Mouse (Mus musculus): ENCODE data around the gene Gmds. TPM values are rescaled to one million over a fixed set of nuclear protein-coding genes. Genes with fewer than 3 reads are reported as not detected.

Gene Gmds
- total RNA-seq, 2 experiments from 2014 or later, result 11.3 to 12.1 TPM

DNA sequence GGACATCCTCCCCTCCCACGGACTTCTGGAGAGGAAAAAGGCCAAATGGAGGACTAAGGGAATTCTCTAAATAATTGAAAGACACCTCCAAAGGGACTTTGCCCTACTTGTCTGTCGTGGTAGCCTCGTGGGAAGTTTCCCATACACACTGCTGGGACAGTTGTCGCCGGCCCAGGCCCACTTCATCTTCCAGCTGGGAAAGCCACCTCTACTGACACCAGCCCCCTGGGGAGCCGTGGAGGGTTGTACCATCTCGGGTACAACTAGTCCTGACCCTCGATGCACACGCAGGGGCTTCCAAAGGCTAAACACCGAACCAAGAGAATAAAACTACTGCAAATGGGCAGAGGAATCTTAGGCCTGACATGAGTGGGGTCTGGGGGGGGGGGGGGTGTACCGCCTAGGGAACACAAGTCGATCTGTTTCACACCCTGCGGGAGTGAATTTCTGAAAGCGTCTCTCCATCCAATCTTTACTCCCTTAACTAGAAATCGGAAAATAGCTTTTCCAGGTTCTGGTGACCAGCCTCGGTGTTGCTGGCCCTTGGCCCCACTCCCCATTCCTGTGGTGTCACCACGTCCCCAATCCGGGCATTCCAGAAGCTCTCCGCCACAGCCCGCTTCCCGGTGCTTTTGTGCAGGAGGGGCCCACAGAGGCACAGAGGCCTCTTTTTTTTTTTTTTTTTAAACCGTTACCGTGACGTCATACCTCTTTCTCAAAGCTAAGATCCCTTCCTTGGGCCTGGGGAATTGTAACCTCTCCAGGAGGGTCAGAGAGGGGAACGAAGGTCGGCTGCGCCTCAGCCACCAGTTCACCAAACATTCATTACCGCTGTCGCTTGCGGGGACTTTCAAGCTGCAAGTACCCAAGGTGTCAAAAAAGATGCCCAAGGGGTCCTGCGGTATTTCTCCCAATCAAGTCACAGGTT, 535.1 kb downstream of the Gmds start:
- no peak for TF ChIP-seq CTCF (IDR thresholded peaks at IDR 0.05)
- Histone ChIP-seq H3K27ac (peak overlapping the region; percentile 47), H3K4me3 (no peak overlapping the region)
- intact Hi-C loops (cut with DNase I), result loop anchor here (5.0 kb wide), 1 partner anchor 176 kb away; the partner anchor contains the start of gene Foxf2
- DNase-seq (ENCODE audit: extremely low spot score in 1 of 2, low spot score in 2 of 2), result no peak

DNA sequence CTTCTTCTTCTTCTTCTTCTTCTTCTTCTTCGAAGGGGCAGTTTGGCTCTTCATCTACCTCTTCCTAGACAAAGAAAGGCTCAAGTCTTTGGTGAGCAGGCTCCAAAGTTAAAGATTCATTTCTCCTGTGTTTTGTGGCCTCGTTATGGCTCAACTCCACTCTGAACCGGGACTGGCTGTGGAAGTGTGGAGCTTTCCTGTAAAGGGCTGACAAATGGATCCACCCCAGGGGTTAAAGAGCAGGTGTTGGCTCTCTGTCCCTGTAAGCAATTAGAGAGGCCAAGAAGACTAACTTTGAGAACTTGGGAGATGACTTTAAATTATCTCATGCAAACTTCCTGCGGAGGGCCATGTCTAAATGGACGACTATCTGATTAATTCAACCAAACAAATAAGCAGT, 536.1 kb downstream of the Gmds start:
- Histone ChIP-seq H3K27ac (no peak overlapping the region), H3K4me3 (no peak overlapping the region)
- intact Hi-C loops (cut with DNase I), result loop anchor here (5.0 kb wide), 1 partner anchor 175 kb away; the partner anchor contains the start of gene Foxf2
- no peak for TF ChIP-seq CTCF (IDR thresholded peaks at IDR 0.05)
- DNase-seq (ENCODE audit: extremely low spot score in 1 of 2, low spot score in 2 of 2), result no peak

DNA sequence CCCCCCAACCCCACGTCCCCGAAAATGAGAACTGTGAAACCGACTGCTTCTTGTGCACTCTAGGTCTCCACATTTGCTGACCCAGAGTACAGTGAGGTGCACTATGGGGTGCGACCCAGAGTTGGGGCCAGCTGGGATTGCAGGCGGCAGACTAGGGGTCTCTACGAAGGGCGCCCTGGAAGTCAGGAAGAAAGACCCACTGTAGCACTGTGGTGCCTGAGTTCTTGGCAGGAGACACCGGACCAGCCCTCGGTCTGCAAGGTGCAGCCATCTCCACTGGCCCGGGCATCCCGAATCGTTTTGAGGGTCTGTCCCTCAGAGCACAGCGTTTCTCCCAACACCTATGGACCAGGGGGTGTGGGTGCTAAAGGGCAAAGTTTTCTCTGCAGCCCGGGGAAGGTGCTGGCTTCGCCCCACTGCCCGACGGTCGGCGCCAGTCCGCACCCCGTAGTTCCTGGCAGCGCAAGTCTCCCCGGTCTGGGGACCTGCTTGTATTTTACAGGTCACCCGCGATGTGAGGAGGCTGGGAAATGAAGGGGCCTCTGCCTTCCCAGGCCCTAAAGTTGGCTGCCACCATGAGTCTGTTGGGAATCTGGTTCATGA, 536.7 kb downstream of the Gmds start:
- TF ChIP-seq CTCF (IDR thresholded peaks at IDR 0.05), result no peak
- intact Hi-C loops (cut with DNase I), result loop anchor here (1.0 to 5.0 kb wide), 7 partner anchors 155 to 691 kb away; partner anchors contain the start of genes Foxf2 and Gmds
- peak in 1 of 2 experiments; percentile 23 for DNase-seq (ENCODE audit: extremely low spot score in 1 of 2, low spot score in 2 of 2)
- Histone ChIP-seq H3K27ac (peak overlapping the region; percentile 34; the same call in 1 of the 2 replicates), H3K4me3 (peak overlapping the region; percentile 38; the same call in 1 of the 2 replicates)

DNA sequence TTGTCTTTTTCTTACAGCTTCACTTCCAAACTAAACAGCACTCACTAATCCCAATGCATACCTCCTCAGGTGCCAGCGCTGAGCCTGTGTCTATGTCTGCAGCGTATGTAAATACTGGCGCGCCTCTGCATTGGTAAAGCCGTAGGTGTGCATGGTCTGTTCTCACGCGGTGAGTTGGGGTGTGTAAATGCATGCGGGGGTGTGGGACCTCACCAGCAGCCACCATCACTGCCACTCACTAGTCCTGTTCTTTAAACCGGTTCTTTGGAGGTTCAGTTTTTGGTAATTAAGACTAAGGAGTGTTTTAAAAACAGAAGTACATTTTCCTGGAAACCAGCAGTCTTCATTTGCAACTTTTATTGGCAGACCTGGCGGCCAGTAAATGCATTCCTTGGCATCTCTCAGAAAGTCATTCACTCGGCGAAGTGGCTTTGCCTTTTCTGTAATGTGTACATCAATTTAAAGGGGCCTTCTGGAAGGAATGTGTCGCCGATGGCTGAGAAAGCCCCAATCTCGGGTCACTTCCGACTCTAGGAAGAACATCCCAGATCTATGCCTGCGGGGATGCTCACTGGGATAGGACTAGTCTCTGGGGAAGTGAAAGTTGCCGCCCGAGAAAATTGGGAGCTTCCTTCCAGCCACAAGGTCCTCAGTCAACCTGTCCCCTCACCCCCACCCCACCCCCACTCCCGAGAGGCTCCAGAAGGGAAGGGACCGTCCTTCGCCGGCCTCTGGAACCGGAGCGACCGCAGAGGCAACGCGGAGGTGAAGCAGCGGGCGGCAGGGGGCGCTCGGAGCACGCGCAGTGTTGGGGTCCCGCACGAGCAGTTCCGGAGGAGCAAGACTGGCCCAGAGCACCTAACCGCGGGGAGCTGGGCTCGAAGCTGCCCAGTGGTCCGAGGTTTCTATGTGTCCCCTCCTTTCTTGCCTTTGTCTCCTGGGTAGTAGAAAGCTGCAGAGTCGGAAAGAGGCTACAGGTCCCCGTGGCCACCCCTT, 537.7 kb downstream of the Gmds start:
- H3K27ac ChIP-seq, result peak overlapping the region; percentile 34; the same call in 1 of the 2 replicates
- peak; percentile 83 for TF ChIP-seq CTCF (IDR thresholded peaks at IDR 0.05)
- intact Hi-C loops (cut with DNase I), result loop anchor here (1.0 to 5.0 kb wide), 7 partner anchors 156 to 692 kb away; partner anchors contain the start of genes Foxf2 and Gmds

DNA sequence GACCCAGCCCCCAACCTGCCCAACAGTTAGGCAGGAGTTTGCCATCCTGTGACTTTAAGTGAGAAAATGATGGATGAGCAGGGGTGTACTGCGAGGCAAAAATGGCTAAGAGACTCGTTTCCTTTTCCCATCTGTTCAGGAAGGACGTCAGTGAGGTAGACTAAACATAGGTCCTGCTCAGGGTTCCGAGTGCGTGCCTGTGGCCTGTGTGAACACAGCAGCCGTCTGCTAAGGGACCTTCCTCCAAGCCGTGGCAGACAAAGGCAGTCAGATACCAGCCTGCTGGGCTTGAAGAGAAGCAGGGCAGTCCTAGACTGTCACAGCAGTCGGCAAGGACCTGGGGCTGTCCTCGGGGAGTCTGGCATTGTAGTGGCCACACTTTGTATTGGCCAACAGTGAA, 540.5 kb downstream of the Gmds start:
- H3K27ac ChIP-seq, result no peak overlapping the region
- no peak for TF ChIP-seq CTCF (IDR thresholded peaks at IDR 0.05)
- no peak for DNase-seq (ENCODE audit: extremely low spot score in 1 of 2, low spot score in 2 of 2)
- intact Hi-C loops (cut with DNase I), result no loop called here
- H3K4me3 ChIP-seq, result 0 out of 2 replicates have a peak overlapping the region, but pooled peaks have one; percentile 14

More for the DNA sequence above, 537.7 kb downstream of the Gmds start:
- peak; percentile 84 to 87 for DNase-seq (ENCODE audit: extremely low spot score in 1 of 2, low spot score in 2 of 2)
- H3K4me3 ChIP-seq, result peak overlapping the region; percentile 38

DNA sequence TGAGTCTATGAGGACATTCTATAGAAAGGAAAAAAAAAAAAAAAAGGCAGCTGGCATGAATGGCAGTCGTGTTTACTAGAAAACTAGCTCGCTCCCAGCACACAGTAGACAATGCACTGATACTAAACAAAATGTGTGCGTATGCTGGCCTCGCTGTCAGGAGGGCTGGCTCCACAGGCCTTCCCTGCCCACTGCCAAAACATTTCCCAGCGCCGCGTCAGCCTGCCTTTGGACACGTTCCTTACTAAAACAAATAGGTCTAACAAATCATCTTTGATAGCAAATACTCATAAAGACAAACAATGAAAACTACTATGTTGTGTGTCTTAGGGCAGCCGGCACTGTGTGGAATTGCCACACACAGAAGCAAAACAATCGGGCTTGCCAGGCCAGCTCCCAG, 541.2 kb downstream of the Gmds start:
- TF ChIP-seq CTCF (IDR thresholded peaks at IDR 0.05), result no peak
- no peak for DNase-seq (ENCODE audit: extremely low spot score in 1 of 2, low spot score in 2 of 2)
- intact Hi-C loops (cut with DNase I), result no loop called here
- Histone ChIP-seq H3K27ac (no peak overlapping the region), H3K4me3 (no peak overlapping the region)

DNA sequence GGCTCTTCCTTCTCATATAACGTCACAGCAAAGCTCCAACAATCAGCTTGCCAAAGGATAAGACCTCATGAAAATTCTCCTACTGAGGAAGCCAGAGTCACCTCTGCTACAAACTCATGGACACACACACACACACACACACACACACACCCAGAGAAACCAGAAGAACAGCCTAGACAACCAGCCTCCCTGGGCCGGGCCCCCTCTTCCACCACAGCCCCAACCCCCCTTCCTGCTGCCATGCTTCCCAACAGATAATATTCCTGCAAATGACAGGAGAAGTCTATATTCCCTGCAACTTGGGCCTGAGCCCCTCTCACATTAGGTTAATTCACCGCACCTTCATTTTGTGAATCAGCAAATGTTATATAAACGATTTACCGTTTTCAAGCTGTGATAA, 545.4 kb downstream of the Gmds start:
- intact Hi-C loops (cut with DNase I), result loop anchor here (2.0 to 5.0 kb wide), 4 partner anchors 618 to 1004 kb away; no protein-coding TSS in a partner anchor
- no peak for TF ChIP-seq CTCF (IDR thresholded peaks at IDR 0.05)
- DNase-seq (ENCODE audit: extremely low spot score in 1 of 2, low spot score in 2 of 2), result no peak
- H3K4me3 ChIP-seq, result no peak overlapping the region
- no peak overlapping the region for H3K27ac ChIP-seq

DNA sequence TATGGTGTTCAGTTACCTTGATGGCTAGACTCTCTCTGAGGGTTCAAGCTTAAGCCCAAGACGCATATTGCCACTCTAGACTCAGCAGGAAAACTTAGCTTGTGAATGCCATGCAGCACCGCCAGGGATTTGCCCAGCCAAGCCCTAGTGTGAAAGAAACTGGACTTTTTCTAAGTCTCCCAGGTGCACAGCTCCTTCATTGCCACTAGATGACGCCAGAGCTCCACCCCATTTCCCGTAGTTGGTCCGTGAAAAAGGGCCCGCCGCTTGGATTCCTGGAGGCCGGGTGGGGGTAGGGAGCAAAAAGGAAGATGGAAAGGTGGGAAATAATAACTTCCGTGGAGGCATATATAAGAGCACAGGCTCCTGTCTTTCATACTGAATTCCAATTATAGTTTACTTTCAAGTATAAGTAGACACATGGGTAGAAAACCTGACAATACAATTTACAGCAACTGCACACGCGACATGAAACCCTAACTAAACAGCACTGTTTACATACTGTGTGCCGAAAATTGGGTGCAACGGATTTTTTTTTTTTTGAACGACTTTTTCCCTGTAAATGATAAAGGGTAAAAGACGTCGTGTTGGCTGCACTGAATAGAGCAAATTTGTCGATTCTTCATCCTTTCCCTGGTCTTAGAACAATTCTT, 545.9 kb downstream of the Gmds start:
- H3K4me3 ChIP-seq, result peak overlapping the region; percentile 22; the same call in 1 of the 2 replicates
- peak; percentile 35 to 57 for DNase-seq (ENCODE audit: extremely low spot score in 1 of 2, low spot score in 2 of 2)
- peak; percentile 100 for TF ChIP-seq CTCF (IDR thresholded peaks at IDR 0.05)
- no peak overlapping the region for H3K27ac ChIP-seq
- intact Hi-C loops (cut with DNase I), result loop anchor here (1.0 to 5.0 kb wide), 5 partner anchors 505 to 1005 kb away; no protein-coding TSS in a partner anchor

DNA sequence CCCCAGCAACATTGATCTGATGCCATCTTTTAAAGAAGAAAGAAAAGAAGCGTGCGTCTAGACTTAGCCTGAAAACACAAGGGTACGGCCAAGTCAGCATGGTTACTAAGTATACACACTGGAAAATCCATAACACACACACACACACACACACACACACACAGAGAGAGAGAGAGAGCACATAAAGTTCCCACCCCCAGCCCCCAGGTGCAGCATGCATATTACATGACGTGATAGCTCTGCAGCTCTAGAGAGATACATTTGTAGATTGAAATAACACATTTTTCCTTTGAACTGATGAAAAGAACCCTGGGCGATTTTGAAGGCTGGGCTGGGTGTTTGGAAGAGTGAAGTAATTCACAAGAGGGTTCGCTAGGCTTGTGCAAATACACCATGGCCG, 553.8 kb downstream of the Gmds start:
- intact Hi-C loops (cut with DNase I), result no loop called here
- Histone ChIP-seq H3K4me3 (no peak overlapping the region), H3K27ac (no peak overlapping the region)
- no peak for DNase-seq (ENCODE audit: extremely low spot score in 1 of 2, low spot score in 2 of 2)
- TF ChIP-seq CTCF (IDR thresholded peaks at IDR 0.05), result no peak

DNA sequence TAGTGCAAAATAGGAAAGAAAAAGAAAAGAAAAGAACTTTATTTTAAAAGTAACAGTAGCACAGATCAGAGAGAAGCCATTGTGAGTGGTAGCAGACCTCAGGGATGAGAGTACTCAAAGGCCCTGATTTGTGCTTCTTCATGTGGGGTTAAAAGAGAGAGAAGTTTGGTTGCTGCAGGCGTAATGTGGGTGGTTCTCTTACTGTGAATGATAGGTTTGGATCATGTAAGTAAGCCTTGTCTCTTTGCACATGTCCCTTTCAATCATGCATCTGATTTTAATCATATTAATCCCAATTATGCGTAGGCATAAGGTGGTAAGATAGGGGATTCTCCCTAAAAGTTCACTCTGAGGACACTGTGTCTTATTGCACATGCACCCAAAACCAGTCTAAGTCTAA, 556.5 kb downstream of the Gmds start:
- Histone ChIP-seq H3K27ac (no peak overlapping the region), H3K4me3 (no peak overlapping the region)
- TF ChIP-seq CTCF (IDR thresholded peaks at IDR 0.05), result no peak
- no peak for DNase-seq (ENCODE audit: extremely low spot score in 1 of 2, low spot score in 2 of 2)
- intact Hi-C loops (cut with DNase I), result no loop called here
